Comparison of ENCODE assay signal across 8 mouse cellular contexts in genomic region chr19:46337719-46338330, GRCm38 (mm10). TPM values are rescaled to one million over a fixed set of nuclear protein-coding genes. Genes with fewer than 3 reads are reported as not detected.
DNase-seq lines count a peak whose midpoint lies in the region; ATAC-seq and TF ChIP-seq lines count a peak whose summit lies in the region.

No protein-coding gene starts in this region.

- H3K4me3 ChIP-seq in layer of hippocampus, adult 2 months, result peak overlapping the region; percentile 97
- peak overlapping the region; percentile 81 for H3K4me3 ChIP-seq in embryonic facial prominence, embryonic 10.5 days
- peak overlapping the region; percentile 81 for H3K4me3 ChIP-seq in hindbrain, postnatal 0 days (ENCODE audit: low read length)
- peak overlapping the region; percentile 76 for H3K4me3 ChIP-seq in myocyte

- 40% methylated on average over 15 of the region's 15 CpGs for WGBS in embryonic facial prominence, embryonic 10.5 days
- WGBS in hindbrain, postnatal 0 days, result 26% methylated on average over 15 of the region's 15 CpGs

- peak overlapping the region; percentile 74 for H3ac ChIP-seq in myocyte (ENCODE audit: control insufficient read depth, insufficient read length)

- no peak for TF ChIP-seq POLR2A in myocyte (IDR thresholded peaks at IDR 0.05; ENCODE audit: insufficient read length, low read depth)

- peak overlapping the region; percentile 86 for H3K27ac ChIP-seq in layer of hippocampus, adult 2 months
- H3K27ac ChIP-seq in embryonic facial prominence, embryonic 10.5 days (replicated peaks), result peak overlapping the region; percentile 93
- H3K27ac ChIP-seq in hindbrain, postnatal 0 days, result peak overlapping the region; percentile 83

- peak overlapping the region; percentile 67 for H3K9ac ChIP-seq in hindbrain, postnatal 0 days (replicated peaks; ENCODE audit: low read length)

- DNase-seq in layer of hippocampus, adult 2 months (ENCODE audit: low spot score in 2 of 2), result no peak
- DNase-seq in layer of hippocampus, postnatal 36 days, result no peak
- DNase-seq in embryonic facial prominence, embryonic 10.5 days (ENCODE audit: low spot score), result no peak
- DNase-seq in hindbrain, postnatal 0 days (ENCODE audit: low spot score), result no peak
- no peak for DNase-seq in thymus, postnatal 0 days (ENCODE audit: low spot score)
- DNase-seq in frontal cortex, adult 2 months (ENCODE audit: extremely low spot score in 1 of 2, low spot score in 1 of 2), result no peak
- no peak for DNase-seq in left cerebral cortex, adult 9 months (ENCODE audit: low spot score in 2 of 2)

- H3K4me1 ChIP-seq in embryonic facial prominence, embryonic 10.5 days, result peaks cover 31% of the 10 kb centered on the region
- peaks cover 19% of the 10 kb centered on the region for H3K4me1 ChIP-seq in hindbrain, postnatal 0 days (ENCODE audit: insufficient read depth, low read length)

- 0 out of 2 replicates have a peak, but pooled peaks have one; percentile 0 for ATAC-seq in hindbrain, postnatal 0 days

- H3K79me2 ChIP-seq in myocyte (ENCODE audit: control insufficient read depth, insufficient read depth), result no peaks in the 10 kb centered on the region

- H3K4me2 ChIP-seq in hindbrain, postnatal 0 days (ENCODE audit: low read depth, low read length), result peak overlapping the region; percentile 87
- H3K4me2 ChIP-seq in myocyte (ENCODE audit: low read depth), result peak overlapping the region; percentile 86

- H3K36me3 ChIP-seq in embryonic facial prominence, embryonic 10.5 days (replicated peaks), result peaks cover 9% of the 10 kb centered on the region; the same call in 1 of the 2 replicates
- H3K36me3 ChIP-seq in hindbrain, postnatal 0 days (ENCODE audit: insufficient read depth, low read length), result no peaks in the 10 kb centered on the region
- no peaks in the 10 kb centered on the region for H3K36me3 ChIP-seq in myocyte (ENCODE audit: control insufficient read depth, insufficient read depth)

- no peaks in the 10 kb centered on the region for H3K9me3 ChIP-seq in embryonic facial prominence, embryonic 10.5 days
- no peaks in the 10 kb centered on the region for H3K9me3 ChIP-seq in hindbrain, postnatal 0 days (ENCODE audit: low read length)

- TF ChIP-seq CTCF in layer of hippocampus, adult 2 months (conservative IDR thresholded peaks at IDR 0.05), result no peak
- TF ChIP-seq CTCF in hindbrain, postnatal 0 days (IDR thresholded peaks at IDR 0.05; ENCODE audit: low read depth), result no peak

- H3K27me3 ChIP-seq in embryonic facial prominence, embryonic 10.5 days (replicated peaks; ENCODE audit: low read depth, poor library complexity, severe bottlenecking), result peaks cover 7% of the 10 kb centered on the region; the same call in 1 of the 2 replicates
- no peaks in the 10 kb centered on the region for H3K27me3 ChIP-seq in hindbrain, postnatal 0 days (ENCODE audit: insufficient read depth, low read length)
- no peaks in the 10 kb centered on the region for H3K27me3 ChIP-seq in myocyte (ENCODE audit: control insufficient read depth, insufficient read depth, insufficient read length)

TF ChIP-seq in myocyte, 11 proteins besides CTCF, POLR2A, EP300 and RAD21:
- TF ChIP-seq TCF3 (IDR thresholded peaks at IDR 0.05; ENCODE audit: insufficient read length, low read depth) (no peak), REST (IDR thresholded peaks at IDR 0.05; ENCODE audit: insufficient read depth, insufficient read length) (no peak), TCF12 (IDR thresholded peaks at IDR 0.05; ENCODE audit: insufficient read depth, poor library complexity, severe bottlenecking) (no peak), SRF (IDR thresholded peaks at IDR 0.05; ENCODE audit: control insufficient read depth, insufficient read length, low read depth) (no peak), MYOD1 (IDR thresholded peaks at IDR 0.05; ENCODE audit: control insufficient read depth in 1 of 3, insufficient read length in 2 of 3, low read depth in 2 of 3) (no peak), MYOG (IDR thresholded peaks at IDR 0.05; ENCODE audit: control insufficient read depth in 1 of 3, insufficient read depth in 1 of 3, insufficient read length in 2 of 3, low read depth in 2 of 3) (no peak), MAX (IDR thresholded peaks at IDR 0.05; ENCODE audit: low read depth) (no peak), CEBPB (IDR thresholded peaks at IDR 0.05; ENCODE audit: insufficient read depth, poor library complexity, severe bottlenecking) (no peak), E2F4 (IDR thresholded peaks at IDR 0.05; ENCODE audit: insufficient read depth) (no peak), POLR2AphosphoS2 (IDR thresholded peaks at IDR 0.05; ENCODE audit: insufficient read length, low read depth) (no peak), USF1 (IDR thresholded peaks at IDR 0.05; ENCODE audit: low read depth) (no peak)

RNA-seq across cellular contexts. Expression of gene Cuedc2, which starts 0.7 kb away (rescaled TPM):
- total RNA-seq in layer of hippocampus, adult 2 months (2021), result 100 to 1,000 TPM; 171 to 178 TPM
- 100 to 1,000 TPM; 164 to 167 TPM for total RNA-seq in layer of hippocampus, postnatal 36 days (2021)
- 204 and 208 TPM in 2 replicates for polyA plus RNA-seq in embryonic facial prominence, embryonic 10.5 days (2016; fragmentation: Nextera tagmentation; extraction: Ambion mirVana)
- 125 and 134 TPM in 2 replicates for total RNA-seq in hindbrain, postnatal 0 days (2014; rRNA removed)
- polyA plus RNA-seq in hindbrain, postnatal 0 days (2015; fragmentation: Nextera tagmentation; extraction: Ambion mirVana), result 312 and 326 TPM in 2 replicates
- 165 TPM for polyA plus RNA-seq in myocyte (2012; fragmentation: generic; extraction: Trizol)
- 152 and 155 TPM in 2 replicates for polyA plus RNA-seq in thymus, postnatal 0 days (2015; fragmentation: Nextera tagmentation; extraction: Ambion mirVana)
- polyA plus RNA-seq in frontal cortex, adult 2 months (2012; rRNA removed), result 226 and 229 TPM in 2 replicates

RNA-seq across cellular contexts. Expression of gene Mfsd13a, which starts 3.1 kb away (rescaled TPM):
- total RNA-seq in layer of hippocampus, adult 2 months (2021), result 10 to 100 TPM; 30.2 to 30.5 TPM
- total RNA-seq in layer of hippocampus, postnatal 36 days (2021), result 10 to 100 TPM; 28.2 to 30.3 TPM
- 8.0 and 8.4 TPM in 2 replicates for polyA plus RNA-seq in embryonic facial prominence, embryonic 10.5 days (2016; fragmentation: Nextera tagmentation; extraction: Ambion mirVana)
- 7.5 and 12.3 TPM in 2 replicates for total RNA-seq in hindbrain, postnatal 0 days (2014; rRNA removed)
- polyA plus RNA-seq in hindbrain, postnatal 0 days (2015; fragmentation: Nextera tagmentation; extraction: Ambion mirVana), result 9.9 and 10.5 TPM in 2 replicates
- 1.9 TPM for polyA plus RNA-seq in myocyte (2012; fragmentation: generic; extraction: Trizol)
- 7.5 and 8.1 TPM in 2 replicates for polyA plus RNA-seq in thymus, postnatal 0 days (2015; fragmentation: Nextera tagmentation; extraction: Ambion mirVana)
- 30.4 and 39.6 TPM in 2 replicates for polyA plus RNA-seq in frontal cortex, adult 2 months (2012; rRNA removed)

RNA-seq across cellular contexts. Expression of gene Fbxl15, which starts 9.8 kb away (rescaled TPM):
- total RNA-seq in layer of hippocampus, adult 2 months (2021), result 10 to 100 TPM; 26.8 to 28.9 TPM
- 10 to 100 TPM; 28.3 to 33.6 TPM for total RNA-seq in layer of hippocampus, postnatal 36 days (2021)
- polyA plus RNA-seq in embryonic facial prominence, embryonic 10.5 days (2016; fragmentation: Nextera tagmentation; extraction: Ambion mirVana), result 17.1 and 17.2 TPM in 2 replicates
- total RNA-seq in hindbrain, postnatal 0 days (2014; rRNA removed), result 69.1 and 71.4 TPM in 2 replicates
- polyA plus RNA-seq in hindbrain, postnatal 0 days (2015; fragmentation: Nextera tagmentation; extraction: Ambion mirVana), result 53.3 and 54.2 TPM in 2 replicates
- polyA plus RNA-seq in myocyte (2012; fragmentation: generic; extraction: Trizol), result 15.3 TPM
- 8.3 and 9.1 TPM in 2 replicates for polyA plus RNA-seq in thymus, postnatal 0 days (2015; fragmentation: Nextera tagmentation; extraction: Ambion mirVana)
- polyA plus RNA-seq in frontal cortex, adult 2 months (2012; rRNA removed), result 33.2 and 36.5 TPM in 2 replicates

RNA-seq across cellular contexts. Expression of gene Psd, which starts 10.9 kb away (rescaled TPM):
- 100 to 1,000 TPM; 761 to 778 TPM for total RNA-seq in layer of hippocampus, adult 2 months (2021)
- 100 to 1,000 TPM; 731 to 733 TPM for total RNA-seq in layer of hippocampus, postnatal 36 days (2021)
- polyA plus RNA-seq in embryonic facial prominence, embryonic 10.5 days (2016; fragmentation: Nextera tagmentation; extraction: Ambion mirVana), result 2.5 and 3.5 TPM in 2 replicates
- 380 and 396 TPM in 2 replicates for total RNA-seq in hindbrain, postnatal 0 days (2014; rRNA removed)
- polyA plus RNA-seq in hindbrain, postnatal 0 days (2015; fragmentation: Nextera tagmentation; extraction: Ambion mirVana), result 115 and 123 TPM in 2 replicates
- polyA plus RNA-seq in myocyte (2012; fragmentation: generic; extraction: Trizol), result 11.7 TPM
- polyA plus RNA-seq in thymus, postnatal 0 days (2015; fragmentation: Nextera tagmentation; extraction: Ambion mirVana), result 4.6 and 5.3 TPM in 2 replicates
- polyA plus RNA-seq in frontal cortex, adult 2 months (2012; rRNA removed), result 653 and 659 TPM in 2 replicates

RNA-seq across cellular contexts. Expression of gene 2310034G01Rik, which starts 12.3 kb away (rescaled TPM):
- 1 to 10 TPM; 1.0 to 1.3 TPM for total RNA-seq in layer of hippocampus, adult 2 months (2021)
- total RNA-seq in layer of hippocampus, postnatal 36 days (2021), result 1 to 10 TPM; 1.1 to 1.2 TPM
- 1.0 and 1.1 TPM in 2 replicates for polyA plus RNA-seq in embryonic facial prominence, embryonic 10.5 days (2016; fragmentation: Nextera tagmentation; extraction: Ambion mirVana)
- total RNA-seq in hindbrain, postnatal 0 days (2014; rRNA removed), result 0.89 and 3.3 TPM in 2 replicates
- 1.7 and 2.5 TPM in 2 replicates for polyA plus RNA-seq in hindbrain, postnatal 0 days (2015; fragmentation: Nextera tagmentation; extraction: Ambion mirVana)
- 1.2 TPM for polyA plus RNA-seq in myocyte (2012; fragmentation: generic; extraction: Trizol)
- 1.1 and 1.5 TPM in 2 replicates for polyA plus RNA-seq in thymus, postnatal 0 days (2015; fragmentation: Nextera tagmentation; extraction: Ambion mirVana)
- polyA plus RNA-seq in frontal cortex, adult 2 months (2012; rRNA removed), result 1.8 and 2.1 TPM in 2 replicates
